Mouse (Mus musculus) embryo, embryonic 9.5 days (tissue): ENCODE measurements around the gene Taok3.
A peak's percentile ranks its signal among the peaks of the same experiment; 100 is the strongest.

Experiments
- DNase-seq: peaks from one replicate; pipeline ENCODE4 v3.0.0-alpha.2; 2017; ENCODE audit errors: extremely low spot score

Taok3 gene

GRCm38 (mm10) chr5:117143721-117144135 lies 23.8 kb downstream of the Taok3 start:
- no peak for DNase-seq

- no peak for DNase-seq
These were observed 26.2 kb downstream of the Taok3 start for GRCm38 (mm10) chr5:117146165-117146564.

- no peak for DNase-seq
These were observed 27.5 kb downstream of the Taok3 start for GRCm38 (mm10) chr5:117147187-117148095.

- DNase-seq, result no peak
These were observed 29.4 kb downstream of the Taok3 start for GRCm38 (mm10) chr5:117149054-117149942.

GRCm38 (mm10) chr5:117150068-117150467 lies 30.1 kb downstream of the Taok3 start:
- no peak for DNase-seq

- no peak for DNase-seq
These were observed 33.0 kb downstream of the Taok3 start for GRCm38 (mm10) chr5:117152944-117153343.

- no peak for DNase-seq
These were observed 33.7 kb downstream of the Taok3 start for GRCm38 (mm10) chr5:117153527-117154091.

- no peak for DNase-seq
These were observed 38.5 kb downstream of the Taok3 start for GRCm38 (mm10) chr5:117158335-117159018.

- no peak for DNase-seq
These were observed 39.4 kb downstream of the Taok3 start for GRCm38 (mm10) chr5:117159326-117159725.

GRCm38 (mm10) chr5:117159805-117160291 lies 39.9 kb downstream of the Taok3 start:
- no peak for DNase-seq

- DNase-seq, result peak; percentile 19
These were observed 40.6 kb downstream of the Taok3 start for GRCm38 (mm10) chr5:117160499-117160898.

GRCm38 (mm10) chr5:117163790-117164189 lies 43.9 kb downstream of the Taok3 start:
- DNase-seq, result no peak

GRCm38 (mm10) chr5:117164516-117164915 lies 44.6 kb downstream of the Taok3 start:
- no peak for DNase-seq

- no peak for DNase-seq
These were observed 45.0 kb downstream of the Taok3 start for GRCm38 (mm10) chr5:117164923-117165322.

GRCm38 (mm10) chr5:117165946-117166345 lies 46.0 kb downstream of the Taok3 start:
- DNase-seq, result no peak

- DNase-seq, result no peak
These were observed 47.0 kb downstream of the Taok3 start for GRCm38 (mm10) chr5:117166811-117167365.

GRCm38 (mm10) chr5:117168351-117169100 lies 48.6 kb downstream of the Taok3 start:
- DNase-seq, result no peak

GRCm38 (mm10) chr5:117174057-117174456 lies 54.1 kb downstream of the Taok3 start:
- DNase-seq, result no peak

- no peak for DNase-seq
These were observed 56.0 kb downstream of the Taok3 start for GRCm38 (mm10) chr5:117175896-117176295.

- DNase-seq, result no peak
These were observed 58.1 kb downstream of the Taok3 start for GRCm38 (mm10) chr5:117178079-117178478.
